Mouse (Mus musculus) gastrocnemius, postnatal 14 days (tissue): ENCODE results near the gene Hspbp1. TPM values are rescaled to one million over a fixed set of nuclear protein-coding genes. Genes with fewer than 3 reads are reported as not detected.

Experiments
- total RNA-seq, 2 experiments: library from RNA; stranded (reverse); gene quantifications; 2 replicates each; pipeline ENCODE4 v1.2.3; 2021

Gene Hspbp1
- total RNA-seq, 2 experiments from 2014 or later = 19.7 to 20.3 TPM

Other genes with a start within 250 kb of the Hspbp1 start
- gene Rdh13, start 239.4 kb downstream of the Hspbp1 start, total RNA-seq = 10 to 100 TPM; 11.8 to 15.0 TPM
- 1 to 10 TPM; 1.6 to 2.2 TPM for gene Eps8l1, start 224.4 kb downstream of the Hspbp1 start, total RNA-seq
- 10 to 100 TPM; 25.3 to 36.8 TPM for gene Ppp1r12c, start 183.4 kb downstream of the Hspbp1 start, total RNA-seq
- gene Tnnt1, start 168.7 kb downstream of the Hspbp1 start, total RNA-seq = 100 to 1,000 TPM; 355 to 658 TPM
- 1 to 10 TPM in 1 of 2 experiments, under 1 TPM in 1; 0.75 to 1.7 TPM for gene Tnni3, start 160.8 kb downstream of the Hspbp1 start, total RNA-seq
- under 1 TPM; 0.08 to 0.20 TPM for gene Dnaaf3, start 152.6 kb downstream of the Hspbp1 start, total RNA-seq
- under 1 TPM in 1 of 2 experiments, not detected in 1; 0.13 TPM for gene Syt5, start 137.5 kb downstream of the Hspbp1 start, total RNA-seq
- not detected for gene Ptprh, start 81.0 kb downstream of the Hspbp1 start, total RNA-seq
- gene Tmem86b, start 53.6 kb downstream of the Hspbp1 start, total RNA-seq = 1 to 10 TPM; 2.1 to 3.1 TPM
- gene Ppp6r1, start 26.0 kb downstream of the Hspbp1 start, total RNA-seq = 10 to 100 TPM; 44.2 to 45.0 TPM
- gene Brsk1, start 5.5 kb upstream of the Hspbp1 start, total RNA-seq = 1 to 10 TPM; 1.8 to 2.3 TPM
- under 1 TPM in 1 of 2 experiments, not detected in 1; 0.12 TPM for gene Tmem150b, start 40.2 kb upstream of the Hspbp1 start, total RNA-seq
- 10 to 100 TPM; 18.9 to 19.9 TPM for gene Kmt5c, start 55.0 kb upstream of the Hspbp1 start, total RNA-seq
- 1 to 10 TPM; 2.6 to 2.9 TPM for gene Cox6b2, start 68.0 kb upstream of the Hspbp1 start, total RNA-seq
- gene Fam71e2, start 86.2 kb upstream of the Hspbp1 start, total RNA-seq = not detected
- under 1 TPM in 1 of 2 experiments, not detected in 1; 0.13 TPM for gene Il11, start 97.8 kb upstream of the Hspbp1 start, total RNA-seq
- not detected for gene Tmem190, start 97.9 kb upstream of the Hspbp1 start, total RNA-seq
- gene Tmem238, start 104.6 kb upstream of the Hspbp1 start, total RNA-seq = 1 to 10 TPM; 2.5 to 4.1 TPM
- 100 to 1,000 TPM; 613 to 657 TPM for gene Rpl28, start 107.8 kb upstream of the Hspbp1 start, total RNA-seq
- gene Ube2s, start 127.5 kb upstream of the Hspbp1 start, total RNA-seq = 10 to 100 TPM; 79.5 to 80.4 TPM
- not detected for gene Shisa7, start 159.6 kb upstream of the Hspbp1 start, total RNA-seq
- 1 to 10 TPM; 2.4 TPM for gene Isoc2b, start 185.2 kb upstream of the Hspbp1 start, total RNA-seq
- 10 to 100 TPM; 15.8 to 16.7 TPM for gene Isoc2a, start 192.1 kb upstream of the Hspbp1 start, total RNA-seq
- gene Gm36210, start 221.4 kb upstream of the Hspbp1 start, total RNA-seq = not detected
- gene Zfp628, start 230.1 kb upstream of the Hspbp1 start, total RNA-seq = 1 to 10 TPM; 7.9 to 8.4 TPM
- 1 to 10 TPM; 2.4 to 3.3 TPM for gene Nat14, start 237.0 kb upstream of the Hspbp1 start, total RNA-seq
- gene Ssc5d, start 240.7 kb upstream of the Hspbp1 start, total RNA-seq = 10 to 100 TPM; 28.5 to 33.4 TPM